Mouse (Mus musculus) mouse trophoblast stem cell (cell line): ENCODE measurements at regions not wholly inside any gene's neighbourhood (a gene's known extent, or its start where the extent isn't known, plus 50 kb on each side); places are given as distances from the start of the nearest gene placed in this dataset.

Source experiments
- in situ Hi-C, 2 experiments: fragments of 300-500 bp; cut with MseI, MboI; formaldehyde crosslinking; loops; 2 replicates in 1 of 2; 3 replicates in 1 of 2; pipeline ENCODE4 v1.15.1; 2025

DNA sequence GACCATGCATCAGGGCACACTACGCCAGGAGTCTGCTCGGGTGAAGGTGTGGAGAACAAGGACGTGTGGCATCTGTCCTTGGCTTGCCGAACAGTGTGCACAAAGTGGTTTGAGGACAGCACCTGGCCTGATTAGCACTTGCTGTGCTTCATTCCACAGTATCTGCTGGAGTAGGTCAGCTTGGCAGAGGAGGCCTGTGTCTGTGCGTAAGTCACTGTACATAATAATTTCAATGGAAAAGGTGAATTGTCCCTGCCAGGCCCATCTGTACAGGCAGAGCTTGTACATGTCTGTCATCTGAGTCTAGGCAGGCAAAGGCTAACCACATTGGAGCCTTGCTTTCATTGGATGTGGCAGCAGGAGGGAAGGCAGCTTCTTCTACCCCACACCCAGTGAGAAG, 979.5 kb upstream of the Car8 start:
- in situ Hi-C loops, result no loop called here

DNA sequence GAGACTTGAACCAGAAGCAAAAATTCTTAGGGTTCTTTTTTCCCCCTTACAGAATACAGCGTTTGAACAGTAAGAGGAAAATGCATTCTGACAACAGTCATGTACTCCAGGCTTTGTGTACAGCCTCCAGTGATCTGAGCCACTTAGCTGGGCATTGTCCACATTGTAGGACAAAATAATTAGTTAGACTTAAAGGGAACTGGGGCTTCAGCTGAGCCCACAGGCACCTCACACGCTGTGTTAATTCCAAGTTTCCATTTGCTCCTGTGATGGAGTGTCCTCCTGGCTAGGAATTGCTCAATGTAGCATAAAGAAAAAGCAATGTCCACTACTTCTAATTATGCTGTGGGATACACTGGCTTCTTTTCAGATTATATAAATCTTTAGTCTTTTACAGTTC, 969.8 kb upstream of the Car8 start:
- in situ Hi-C loops, result no loop called here

DNA sequence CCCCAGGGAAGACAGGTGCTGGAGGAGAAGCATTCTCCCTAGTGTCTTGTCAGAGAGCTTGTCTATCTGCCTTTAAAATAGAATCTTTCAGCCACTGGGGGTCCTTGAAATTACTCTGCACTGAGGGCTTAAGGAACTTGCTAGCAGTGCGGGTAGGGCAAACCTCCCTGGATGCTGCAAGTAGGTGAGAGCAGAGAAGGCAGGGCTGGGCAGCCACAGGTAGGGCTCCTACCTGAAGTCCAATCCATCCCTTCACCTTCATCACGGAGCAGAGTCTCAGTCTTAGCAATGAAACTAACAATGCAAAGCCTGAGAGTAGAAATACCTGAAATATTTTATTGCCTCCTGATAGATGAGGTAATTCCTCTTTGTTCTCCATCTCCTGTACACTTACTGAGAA, 961.2 kb upstream of the Car8 start:
- in situ Hi-C loops, result no loop called here

DNA sequence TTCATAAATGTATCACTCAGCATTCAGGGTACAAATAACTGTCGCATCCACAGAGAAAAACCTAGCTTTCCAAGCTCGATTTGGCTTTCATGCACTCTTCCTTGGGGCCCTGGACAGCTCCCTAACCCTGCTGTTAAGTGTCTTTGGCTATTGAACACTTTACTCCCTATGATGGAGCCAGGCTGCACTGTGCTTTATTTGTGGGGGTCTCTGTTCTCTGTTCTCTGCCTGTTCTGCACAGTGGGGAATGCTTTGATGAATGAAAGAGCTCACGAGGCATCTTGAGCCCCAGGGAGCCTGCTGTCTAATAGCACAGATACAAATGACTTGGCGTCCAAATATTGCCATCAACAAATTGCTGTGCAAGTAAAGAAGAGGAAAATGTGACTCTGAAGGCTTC, 957.6 kb upstream of the Car8 start:
- in situ Hi-C loops, result no loop called here

- in situ Hi-C loops, result no loop called here
Measured at GRCm38 (mm10) chr4:9193121-9193520, 954.3 kb upstream of the Car8 start.

GRCm38 (mm10) chr4:9185156-9185875, 946.5 kb upstream of the Car8 start:
- in situ Hi-C loops, result no loop called here

DNA sequence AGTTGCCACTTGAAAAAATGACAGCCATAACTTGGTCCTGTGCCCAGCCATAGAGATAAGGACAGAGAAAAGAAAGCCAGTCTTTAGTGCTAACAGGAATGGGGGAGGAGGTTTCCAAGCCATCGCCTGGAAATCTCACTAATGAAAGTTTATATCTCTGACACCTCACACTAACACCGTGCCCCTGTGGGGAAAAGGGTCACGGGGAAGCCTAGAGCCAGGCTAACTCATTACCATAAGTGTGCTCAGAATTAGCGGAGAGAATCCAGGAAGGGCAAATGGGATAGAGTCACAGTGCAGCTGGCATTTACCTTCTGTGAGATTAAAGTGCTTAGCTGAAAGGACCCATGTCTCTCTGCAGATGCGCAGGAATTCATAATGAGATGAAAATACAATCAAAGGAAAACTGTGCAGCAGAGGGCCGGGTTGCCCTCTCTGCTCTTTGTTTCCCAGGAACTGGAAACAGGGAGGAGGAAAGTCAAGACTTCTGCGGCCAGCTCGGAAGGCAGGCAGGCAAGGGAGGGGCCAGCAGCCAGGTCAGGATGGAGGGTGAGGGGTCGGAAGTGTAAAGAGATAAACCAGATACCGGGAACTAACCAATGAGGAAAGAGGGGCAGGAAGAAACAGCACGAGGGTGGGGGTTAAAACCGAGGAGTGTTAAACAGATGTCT, 945.7 kb upstream of the Car8 start:
- in situ Hi-C loops, result no loop called here

- in situ Hi-C loops, result no loop called here
Measured at GRCm38 (mm10) chr4:9174365-9174764, 935.5 kb upstream of the Car8 start.

DNA sequence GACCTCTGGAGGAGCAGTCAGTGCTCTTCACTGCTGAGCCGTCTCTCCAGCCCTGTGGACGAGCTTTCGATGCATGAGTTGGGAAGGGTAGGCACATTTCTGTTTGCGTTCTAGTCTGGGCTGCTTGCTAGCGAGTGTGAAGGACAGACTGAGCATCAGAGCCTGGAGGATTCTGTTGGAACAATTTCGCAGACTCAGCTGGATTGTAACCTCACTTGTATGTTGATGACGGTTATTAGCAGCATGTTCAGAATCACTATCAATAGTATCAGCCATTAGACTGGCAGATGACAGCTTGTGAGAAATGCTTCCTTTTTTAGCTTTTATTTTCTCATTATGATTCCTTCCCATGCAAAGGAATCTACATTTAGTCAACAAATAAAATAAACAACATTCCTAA, 923.5 kb upstream of the Car8 start:
- in situ Hi-C loops, result no loop called here

- in situ Hi-C loops, result no loop called here
Measured at GRCm38 (mm10) chr4:9161814-9162133, 922.9 kb upstream of the Car8 start.

- in situ Hi-C loops, result no loop called here
Measured at GRCm38 (mm10) chr4:9161068-9161813, 922.4 kb upstream of the Car8 start.

DNA sequence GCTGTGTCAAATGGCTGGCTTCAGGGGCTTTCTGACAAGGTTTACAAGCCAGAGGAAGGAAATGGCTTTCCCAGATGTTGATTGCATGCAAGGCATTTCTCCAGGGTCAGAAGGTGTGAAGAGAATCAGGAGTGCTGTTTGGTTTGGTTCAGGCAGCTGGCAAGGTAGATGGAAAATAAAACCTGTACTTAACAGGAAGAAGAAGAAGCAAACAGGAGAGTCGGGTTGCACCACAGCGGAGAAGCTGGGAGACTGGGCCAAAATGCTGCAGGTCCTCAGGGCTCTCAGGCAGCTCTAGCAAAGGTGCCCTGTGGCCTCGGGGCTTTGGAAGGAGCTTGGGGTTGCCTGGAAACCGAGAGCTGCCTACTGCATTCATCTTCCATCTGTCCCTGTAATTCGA, 908.9 kb upstream of the Car8 start:
- in situ Hi-C loops, result loop anchor here in 1 of 2 experiments (25.0 kb wide), 1 partner anchor 390 kb away; no protein-coding TSS in a partner anchor

- in situ Hi-C loops, result loop anchor here in 1 of 2 experiments (25.0 kb wide), 1 partner anchor 393 kb away; no protein-coding TSS in a partner anchor
Measured at GRCm38 (mm10) chr4:9144226-9145215, 905.7 kb upstream of the Car8 start.

DNA sequence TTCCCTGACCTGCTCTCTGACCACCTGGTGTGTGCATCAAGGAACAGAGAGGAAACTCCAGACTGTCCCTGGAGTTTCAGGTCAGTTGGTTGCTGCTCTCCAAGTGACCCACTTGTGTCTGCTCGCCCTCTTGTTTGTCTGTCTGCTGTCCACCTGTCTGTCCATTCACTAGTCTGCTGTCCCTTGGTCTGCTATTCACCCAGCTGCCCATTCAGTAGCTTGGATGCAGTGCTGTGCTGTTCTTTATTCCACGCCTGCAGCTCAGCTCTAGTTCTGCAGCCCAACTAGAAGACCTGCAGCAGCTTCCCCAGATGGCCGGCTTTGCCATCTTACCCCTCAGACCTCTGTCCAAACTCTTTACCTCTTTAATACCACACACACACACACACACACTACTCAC, 904.2 kb upstream of the Car8 start:
- in situ Hi-C loops, result loop anchor here in 1 of 2 experiments (25.0 kb wide), 1 partner anchor 394 kb away; no protein-coding TSS in a partner anchor

- in situ Hi-C loops, result loop anchor here in 1 of 2 experiments (25.0 kb wide), 1 partner anchor 395 kb away; no protein-coding TSS in a partner anchor
Measured at GRCm38 (mm10) chr4:9141946-9142683, 903.3 kb upstream of the Car8 start.

GRCm38 (mm10) chr4:9140691-9141090, 901.9 kb upstream of the Car8 start:
- in situ Hi-C loops, result loop anchor here in 1 of 2 experiments (25.0 kb wide), 1 partner anchor 397 kb away; no protein-coding TSS in a partner anchor

GRCm38 (mm10) chr4:9136657-9137056, 897.8 kb upstream of the Car8 start:
- in situ Hi-C loops, result loop anchor here (10.0 to 25.0 kb wide), 2 partner anchors 318 to 401 kb away; no protein-coding TSS in a partner anchor

DNA sequence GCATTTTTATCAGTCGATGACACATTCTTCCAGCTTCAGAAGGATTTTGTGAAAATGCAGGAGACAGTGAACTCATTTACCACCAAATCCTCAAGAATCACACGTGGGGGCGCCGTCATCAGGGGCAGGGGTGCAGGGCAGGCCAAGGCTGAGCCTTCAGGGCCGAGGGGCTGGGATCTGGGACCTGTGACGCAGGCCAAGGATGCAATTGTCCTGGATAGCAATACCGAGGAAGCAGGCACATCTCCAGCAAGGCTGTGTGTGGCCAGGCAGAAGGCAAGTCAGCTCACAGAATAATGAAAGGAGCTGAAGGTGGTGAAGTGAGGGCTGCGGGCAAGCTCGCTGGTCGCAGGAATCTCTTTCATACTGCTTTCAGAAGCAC, 897.3 kb upstream of the Car8 start:
- in situ Hi-C loops, result loop anchor here (10.0 to 25.0 kb wide), 2 partner anchors 319 to 401 kb away; no protein-coding TSS in a partner anchor

GRCm38 (mm10) chr4:9135481-9136187, 896.8 kb upstream of the Car8 start:
- in situ Hi-C loops, result loop anchor here (10.0 to 25.0 kb wide), 2 partner anchors 319 to 402 kb away; no protein-coding TSS in a partner anchor
